Mouse (Mus musculus) B cell, adult (primary cell): ENCODE measurements around the gene Tob1. TPM values are rescaled to one million over a fixed set of nuclear protein-coding genes. Genes with fewer than 3 reads are reported as not detected.

Experiments used
- total RNA-seq: library from RNA; stranded (reverse); gene quantifications from 4 replicates; pipeline ENCODE4 v1.2.4, GENCODE M21; 2023; ENCODE audit not compliant: inconsistent age

Tob1 gene
- total RNA-seq: 35.0 to 38.1 TPM (median 37.2 TPM) in 4 replicates

DNA sequence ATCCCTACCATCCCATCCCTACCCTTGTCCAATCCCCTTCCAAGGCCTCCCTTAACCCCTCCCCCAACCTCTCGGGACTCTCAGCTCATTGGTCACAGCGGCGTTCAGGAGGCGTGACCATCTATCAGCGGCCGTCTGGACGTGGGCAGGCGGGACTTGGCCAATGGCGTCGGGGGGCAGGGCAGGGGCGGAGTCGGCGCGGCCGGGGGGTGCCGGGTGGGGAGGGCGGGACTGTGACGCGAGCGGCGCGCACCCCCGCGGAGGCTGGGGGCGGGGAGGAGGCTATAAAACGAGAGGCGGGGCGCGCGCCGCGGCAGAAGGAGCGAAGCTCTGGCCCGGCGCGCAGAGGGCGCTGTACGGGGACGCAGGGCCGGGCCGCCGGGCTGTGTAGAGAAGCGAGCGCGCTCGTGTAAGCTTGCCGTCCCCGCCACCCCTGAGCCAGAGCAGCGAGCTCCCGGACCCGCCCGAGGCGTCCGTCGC lies at the start of gene Tob1:
Tob1 (plus strand) TSS at position 331 of the 480 bp plus-strand sequence.

DNA sequence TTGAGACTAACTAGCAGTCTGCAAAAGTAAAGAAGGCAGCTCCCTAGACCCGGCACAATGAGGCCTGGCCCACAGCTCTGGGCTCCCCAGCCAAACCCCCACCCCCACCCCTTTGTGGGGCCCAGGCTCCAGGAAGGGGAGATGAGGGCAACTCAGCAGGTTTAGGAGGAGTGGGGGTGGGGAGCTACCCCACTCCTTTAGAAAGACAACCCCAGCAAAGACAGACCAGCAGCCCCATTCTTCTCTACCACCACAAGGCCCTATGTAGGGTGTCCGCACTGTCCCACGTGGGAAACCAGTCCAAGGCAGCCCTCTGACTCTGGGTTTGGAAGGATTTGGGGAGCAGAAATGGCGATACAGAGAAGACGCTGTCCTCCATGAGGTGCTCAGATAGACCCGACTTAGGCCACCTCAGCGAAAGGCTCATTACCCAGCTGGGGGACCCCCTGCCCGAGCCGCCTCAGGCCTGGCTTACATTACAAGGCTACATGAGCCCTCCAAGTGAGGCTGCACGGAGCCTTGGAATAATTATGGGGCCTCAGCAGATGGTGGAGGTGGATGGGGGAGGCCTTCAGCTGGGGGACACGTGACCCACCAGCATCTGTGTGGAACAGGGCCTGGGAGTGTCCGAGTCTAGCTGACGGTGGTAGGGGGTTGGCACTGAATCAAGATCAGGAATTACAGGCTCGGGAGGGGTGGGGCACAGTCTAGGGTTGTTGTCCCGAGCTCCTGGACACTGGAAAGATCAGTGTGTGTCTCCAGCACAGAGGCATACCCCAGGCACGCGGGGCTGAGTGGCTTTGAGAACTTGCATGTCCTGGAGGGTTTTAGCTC lies 34.9 kb downstream of the Tob1 start, which contains the start of gene Wfikkn2:
Wfikkn2 (minus strand) TSS at position 51 of the 834 bp plus-strand sequence.

Other genes with a start within 250 kb of the Tob1 start
- 30.2 to 64.6 TPM (median 54.0 TPM) in 4 replicates for gene Gm20390, start 243.2 kb upstream of the Tob1 start, total RNA-seq
- gene Nme1, start 242.9 kb upstream of the Tob1 start, total RNA-seq: 37.8 to 53.7 TPM (median 51.7 TPM) in 4 replicates
- gene Spag9, start 215.4 kb upstream of the Tob1 start, total RNA-seq: 160 to 176 TPM (median 171 TPM) in 4 replicates
- gene Wfikkn2, start 34.6 kb downstream of the Tob1 start, total RNA-seq: not detected in 4 replicates
- gene Gm21885, start 70.4 kb downstream of the Tob1 start, total RNA-seq: not detected in 4 replicates
- gene Luc7l3, start 110.5 kb downstream of the Tob1 start, total RNA-seq: 101 to 106 TPM (median 102 TPM) in 4 replicates
- gene Ankrd40, start 116.5 kb downstream of the Tob1 start, total RNA-seq: 45.7 to 63.8 TPM (median 50.6 TPM) in 4 replicates
- gene Abcc3, start 181.5 kb downstream of the Tob1 start, total RNA-seq: 1.2 to 3.4 TPM (median 2.4 TPM) in 4 replicates